Mouse (Mus musculus) heart, postnatal 0 days (tissue): ENCODE measurements around the gene Efhb. TPM values are rescaled to one million over a fixed set of nuclear protein-coding genes. Genes with fewer than 3 reads are reported as not detected.

Experiments
- ATAC-seq: fragments of 200-750 bp; cut with Nextera tagmentation; 2 replicates; pipeline ENCODE4 v1.8.0; 2017; ENCODE audit warnings: low read depth, moderate number of reproducible peaks, moderate library complexity; ENCODE audit not compliant: insufficient read depth
- DNase-seq: peaks from one replicate; pipeline ENCODE4 v3.0.0-alpha.2; 2016; ENCODE audit warnings: low spot score
- H3K27ac ChIP-seq: fragments of 300-500 bp; sonication (generic); 2 replicates; pipeline ENCODE4 v1.5.1; 2014; ENCODE audit warnings: low read depth, mild to moderate bottlenecking
- H3K27me3 ChIP-seq: fragments of 300-500 bp; sonication (generic); 2 replicates; pipeline ENCODE4 v1.6.1; 2014; ENCODE audit warnings: low read length, mixed read lengths; ENCODE audit not compliant: control insufficient read depth, insufficient read depth
- H3K36me3 ChIP-seq: fragments of 300-500 bp; sonication (generic); replicated peaks from 2 replicates; pipeline ENCODE4 v1.6.1; 2014; ENCODE audit warnings: low read length, mixed read lengths; ENCODE audit not compliant: control insufficient read depth, insufficient read depth
- H3K4me1 ChIP-seq: fragments of 300-500 bp; sonication (generic); 2 replicates; pipeline ENCODE4 v1.6.1; 2014; ENCODE audit warnings: antibody characterized with exemption; ENCODE audit not compliant: control insufficient read depth, insufficient read depth
- H3K4me2 ChIP-seq: fragments of 300-500 bp; sonication (generic); 2 replicates; pipeline ENCODE4 v1.6.1; 2014; ENCODE audit warnings: low read depth, mild to moderate bottlenecking, low read length, moderate library complexity
- H3K4me3 ChIP-seq: fragments of 300-500 bp; sonication (generic); 2 replicates; pipeline ENCODE4 v1.5.1; 2014; ENCODE audit warnings: low read depth, low read length
- H3K9ac ChIP-seq: fragments of 300-500 bp; sonication (generic); replicated peaks from 2 replicates; pipeline ENCODE4 v1.6.1; 2014; ENCODE audit warnings: low read depth, low read length, mixed read lengths
- H3K9me3 ChIP-seq: fragments of 300-500 bp; sonication (generic); replicated peaks from 2 replicates; pipeline ENCODE4 v1.6.1; 2016; ENCODE audit warnings: low read length; ENCODE audit not compliant: control insufficient read depth
- CTCF ChIP-seq: IDR thresholded peaks from 2 replicates; pipeline ENCODE4 v1.5.1; 2016; ENCODE audit warnings: antibody characterized with exemption, control low read depth, low read depth
- EP300 ChIP-seq: IDR thresholded peaks from 2 replicates; pipeline ENCODE4 v1.6.1; 2016; ENCODE audit warnings: antibody characterized with exemption, low read depth
- WGBS: fragments of 180-500 bp; shearing (Covaris S2); extraction: QIAGEN DNeasy Blood & Tissue Kit; methylation state at CpG from one replicate; pipeline ENCODE4 v1.1.7; 2014; 5-methylcytosine and 5-hydroxymethylcytosine counted together
- polyA plus RNA-seq: library from polyadenylated mRNA; unstranded; fragments of >200 nt; fragmentation: Nextera tagmentation; extraction: Ambion mirVana; gene quantifications from 2 replicates; pipeline ENCODE4 v1.2.1, GENCODE M21; 2015
- total RNA-seq: library from RNA; depleted of rRNA; stranded (reverse); fragments of >200 nt; gene quantifications from 2 replicates; pipeline ENCODE4 v1.2.3, GENCODE M21; 2014; ENCODE audit warnings: low replicate concordance

Gene Efhb
- total and polyA plus RNA-seq, 2 experiments from 2014 or later = 0.27 TPM; not detected in 1

DNA sequence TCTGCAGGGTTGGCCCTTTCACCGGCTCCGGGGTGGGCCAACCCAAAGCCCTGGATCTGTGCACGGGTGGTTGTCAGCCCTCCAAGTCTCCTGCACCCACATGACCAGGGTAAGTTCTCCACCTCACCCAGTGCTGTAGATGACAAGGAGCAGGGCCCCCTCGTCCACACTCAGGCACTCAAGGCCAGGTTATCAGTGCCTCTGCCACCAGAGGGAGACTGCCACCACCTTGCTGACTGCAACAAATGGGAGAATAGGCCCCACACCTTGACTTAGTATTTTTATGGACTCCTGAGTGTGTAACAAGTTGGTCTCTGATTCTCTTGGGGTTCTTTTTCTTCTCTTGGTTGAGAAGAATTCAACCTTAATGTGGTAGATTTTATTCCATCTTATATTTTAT is 2.4 kb upstream of the Efhb start:
- WGBS = 49% methylated on average over 4 of the region's 4 CpGs
- no peaks in the 10 kb centered on the region for H3K36me3 ChIP-seq
- DNase-seq (no peak), ATAC-seq (0 out of 2 replicates have a peak, but pooled peaks have one; percentile 20)
- no peaks in the 10 kb centered on the region for H3K9me3 ChIP-seq
- H3K9ac ChIP-seq = no peak overlapping the region
- H3K4me1 ChIP-seq = no peaks in the 10 kb centered on the region
- H3K4me3 ChIP-seq = no peak overlapping the region
- H3K27ac ChIP-seq = no peak overlapping the region
- no peaks in the 10 kb centered on the region for H3K27me3 ChIP-seq
- no peak overlapping the region for H3K4me2 ChIP-seq
- TF ChIP-seq EP300 (no peak), CTCF (peak; percentile 37)

DNA sequence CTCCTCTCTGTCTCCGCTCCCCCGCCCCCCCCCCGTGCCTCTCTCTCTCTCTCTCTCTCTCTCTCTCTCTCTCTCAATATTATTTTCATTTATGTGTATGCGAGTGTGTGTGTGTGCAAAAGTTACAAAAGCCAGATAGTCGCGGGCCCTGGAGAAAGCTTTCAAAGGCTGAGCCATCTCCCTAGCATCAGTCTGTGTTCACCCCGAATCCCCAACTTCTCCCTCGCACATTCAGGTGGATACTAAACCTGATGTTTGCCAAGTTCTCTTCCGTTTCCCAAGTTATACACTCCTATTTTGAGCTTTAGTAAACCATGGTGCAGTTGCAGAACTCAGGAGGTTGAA is 347 bp upstream of the Efhb start:
- Histone ChIP-seq H3K9me3 (no peaks in the 10 kb centered on the region), H3K4me3 (peak overlapping the region; percentile 50), H3K36me3 (no peaks in the 10 kb centered on the region), H3K27ac (no peak overlapping the region), H3K4me2 (peak overlapping the region; percentile 63), H3K9ac (peak overlapping the region; percentile 15; the same call in 1 of the 2 replicates), H3K4me1 (no peaks in the 10 kb centered on the region), H3K27me3 (no peaks in the 10 kb centered on the region)
- WGBS = 10% methylated on average over 8 of the region's 9 CpGs
- DNase-seq = no peak
- TF ChIP-seq EP300 (no peak), CTCF (no peak)
- ATAC-seq = no peak

DNA sequence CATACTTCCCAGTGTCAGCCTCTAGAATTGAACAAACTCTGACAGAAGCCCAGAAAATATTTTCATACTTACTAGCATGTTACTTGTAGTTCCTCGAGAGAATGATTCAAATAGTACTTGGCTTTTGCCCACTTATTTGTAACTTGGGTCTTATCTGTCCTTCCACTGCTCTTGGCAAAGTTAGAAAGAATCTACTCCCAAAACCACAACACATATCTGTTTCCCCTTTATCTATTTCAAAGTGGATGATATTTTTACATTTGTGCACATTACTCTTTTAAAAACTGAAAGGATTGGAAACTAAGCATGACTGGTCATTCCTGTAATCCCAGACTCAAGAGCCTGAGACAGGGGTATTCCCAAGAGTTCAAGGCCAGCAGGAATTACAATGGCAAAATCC is 6.4 kb downstream of the Efhb start:
- H3K9ac ChIP-seq = no peak overlapping the region
- no peak for DNase-seq
- 36% methylated on average over 1 of the region's 1 CpGs for WGBS
- no peaks in the 10 kb centered on the region for H3K27me3 ChIP-seq
- H3K4me1 ChIP-seq = no peaks in the 10 kb centered on the region
- H3K4me2 ChIP-seq = no peak overlapping the region
- no peaks in the 10 kb centered on the region for H3K36me3 ChIP-seq
- no peak for ATAC-seq
- H3K9me3 ChIP-seq = 0 out of 2 replicates have a peak, but pooled peaks cover 7% of the 10 kb centered on the region
- TF ChIP-seq CTCF (no peak), EP300 (no peak)
- H3K4me3 ChIP-seq = no peak overlapping the region
- H3K27ac ChIP-seq = no peak overlapping the region

DNA sequence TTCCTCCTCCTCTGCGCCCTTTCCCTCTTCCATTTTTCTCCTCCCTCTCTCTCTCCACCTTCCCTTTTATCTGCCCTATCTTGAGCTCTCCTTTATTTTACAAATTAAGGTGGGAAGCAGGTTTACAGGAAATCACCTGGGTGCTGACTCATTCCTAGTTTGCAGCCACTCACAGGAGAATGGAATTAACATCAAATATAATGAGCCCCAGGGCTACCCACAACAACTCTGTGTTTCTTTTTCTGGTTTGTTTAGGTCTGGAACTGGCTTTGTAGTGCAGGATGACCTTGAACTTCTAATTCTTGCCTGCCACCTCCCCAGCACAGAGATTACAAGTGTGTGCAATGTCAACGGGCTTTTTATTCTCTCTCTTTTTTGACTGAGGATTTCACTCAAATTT is 7.0 kb downstream of the Efhb start:
- H3K27me3 ChIP-seq = no peaks in the 10 kb centered on the region
- DNase-seq = no peak
- H3K4me1 ChIP-seq = no peaks in the 10 kb centered on the region
- no peak overlapping the region for H3K27ac ChIP-seq
- no peak for TF ChIP-seq EP300
- TF ChIP-seq CTCF = no peak
- H3K9ac ChIP-seq = no peak overlapping the region
- no peak overlapping the region for H3K4me3 ChIP-seq
- 75% methylated on average over 2 of the region's 2 CpGs for WGBS
- ATAC-seq = no peak
- 0 out of 2 replicates have a peak, but pooled peaks cover 7% of the 10 kb centered on the region for H3K9me3 ChIP-seq
- no peak overlapping the region for H3K4me2 ChIP-seq
- no peaks in the 10 kb centered on the region for H3K36me3 ChIP-seq

DNA sequence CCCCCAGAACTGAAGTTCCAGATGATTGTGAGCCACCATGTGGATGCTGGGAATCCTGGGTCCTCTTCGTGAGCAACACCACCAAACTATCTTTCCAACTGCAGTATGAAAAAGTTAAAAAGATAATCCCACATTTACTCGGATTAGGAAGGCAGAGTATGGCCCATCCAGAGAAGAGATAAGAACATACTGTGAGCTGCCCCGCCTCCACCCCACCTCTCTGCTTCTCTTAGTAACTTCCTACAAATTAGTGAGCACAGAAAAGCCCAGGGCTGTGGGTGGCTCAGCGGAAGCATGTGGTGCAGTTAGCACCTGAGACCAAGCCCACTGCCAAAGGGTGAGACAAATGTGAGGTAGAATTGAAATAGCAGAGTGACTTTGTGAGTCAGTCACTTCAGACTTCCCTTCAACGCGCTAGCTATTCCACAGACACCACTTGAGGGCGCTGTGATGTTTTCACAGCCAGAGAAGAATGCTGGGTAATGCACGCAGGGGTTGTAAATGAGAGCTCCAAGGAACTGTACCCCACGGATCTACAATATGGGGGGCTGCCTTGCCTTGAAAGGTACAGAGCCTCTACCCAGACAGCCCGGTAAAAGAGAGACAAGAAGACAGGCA is 60.3 kb downstream of the Efhb start:
- Histone ChIP-seq H3K9me3 (no peaks in the 10 kb centered on the region), H3K36me3 (no peaks in the 10 kb centered on the region), H3K9ac (no peak overlapping the region), H3K27ac (no peak overlapping the region), H3K4me1 (no peaks in the 10 kb centered on the region), H3K27me3 (no peaks in the 10 kb centered on the region), H3K4me2 (peak overlapping the region; percentile 34), H3K4me3 (no peak overlapping the region)
- TF ChIP-seq CTCF (peak; percentile 47), EP300 (no peak)
- no peak for DNase-seq
- 28% methylated on average over 10 of the region's 10 CpGs for WGBS
- ATAC-seq = no peak

DNA sequence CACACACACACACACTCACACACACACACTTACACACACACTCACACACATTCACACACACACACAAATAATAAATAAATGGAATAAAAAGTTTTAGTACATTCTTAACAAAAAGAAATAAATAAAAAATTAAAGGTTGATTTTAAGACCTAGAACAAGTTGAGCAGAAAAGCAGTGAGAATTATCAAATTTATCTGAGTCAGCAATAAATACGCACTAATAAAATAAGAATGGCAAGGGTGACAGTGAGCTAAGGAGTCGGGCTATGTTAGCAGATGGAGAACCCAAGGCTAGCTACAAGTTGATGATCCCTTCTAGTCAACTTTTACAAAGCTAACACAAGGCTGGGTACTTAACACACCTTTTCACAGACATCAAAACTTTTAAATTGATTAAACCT is 69.9 kb downstream of the Efhb start:
- 75% methylated on average over 2 of the region's 2 CpGs for whole genome bisulfite sequencing
- Histone ChIP-seq H3K27ac (no peak overlapping the region), H3K4me3 (no peak overlapping the region), H3K4me1 (no peaks in the 10 kb centered on the region), H3K4me2 (no peak overlapping the region), H3K27me3 (no peaks in the 10 kb centered on the region), H3K9ac (no peak overlapping the region), H3K36me3 (no peaks in the 10 kb centered on the region), H3K9me3 (no peaks in the 10 kb centered on the region)
- no peak for TF ChIP-seq CTCF
- TF ChIP-seq EP300 = no peak
- DNase-seq (no peak), ATAC-seq (no peak)
